Mouse (Mus musculus) gastrocnemius, postnatal 25 days (tissue): ENCODE measurements around the gene Plk2. TPM values are rescaled to one million over a fixed set of nuclear protein-coding genes. Genes with fewer than 3 reads are reported as not detected.
"Not testable (repeated sequence)": the region's sequence is repeated elsewhere in the genome, so short reads cannot be mapped to it uniquely, and the experiment has no call there.

Experiments
- DNase-seq: peaks from one replicate; pipeline ENCODE4 v3.0.0; 2022
- total RNA-seq, 2 experiments: library from RNA; stranded (reverse); gene quantifications; 1 replicate in 1 of 2; 2 replicates in 1 of 2; pipeline ENCODE4 v1.2.3; 2021

Plk2 gene
- total RNA-seq, 2 experiments from 2014 or later: 8.0 to 9.5 TPM

- DNase-seq: not testable (repeated sequence)
Measured at GRCm38 (mm10) chr13:110404686-110405085, 9.8 kb downstream of the Plk2 start.

GRCm38 (mm10) chr13:110406152-110406551 lies 11.3 kb downstream of the Plk2 start:
- peak; percentile 42 for DNase-seq

GRCm38 (mm10) chr13:110412572-110413209 lies 17.8 kb downstream of the Plk2 start:
- DNase-seq: no peak

GRCm38 (mm10) chr13:110418656-110419055 lies 23.8 kb downstream of the Plk2 start:
- no peak for DNase-seq

- DNase-seq: no peak
Measured at GRCm38 (mm10) chr13:110419640-110420039, 24.8 kb downstream of the Plk2 start.

- no peak for DNase-seq
Measured at GRCm38 (mm10) chr13:110422434-110422833, 27.6 kb downstream of the Plk2 start.

- no peak for DNase-seq
Measured at GRCm38 (mm10) chr13:110425512-110426222, 30.8 kb downstream of the Plk2 start.

- no peak for DNase-seq
Measured at GRCm38 (mm10) chr13:110431388-110431787, 36.5 kb downstream of the Plk2 start.

- DNase-seq: no peak
Measured at GRCm38 (mm10) chr13:110432062-110432566, 37.3 kb downstream of the Plk2 start.

- DNase-seq: no peak
Measured at GRCm38 (mm10) chr13:110432613-110433012, 37.8 kb downstream of the Plk2 start.

GRCm38 (mm10) chr13:110436692-110437091 lies 41.8 kb downstream of the Plk2 start:
- DNase-seq: no peak

- DNase-seq: no peak
Measured at GRCm38 (mm10) chr13:110438624-110439023, 43.8 kb downstream of the Plk2 start.

GRCm38 (mm10) chr13:110444335-110444734 lies 49.5 kb downstream of the Plk2 start:
- no peak for DNase-seq

GRCm38 (mm10) chr13:110444894-110445293 lies 50.0 kb downstream of the Plk2 start:
- DNase-seq: no peak

- no peak for DNase-seq
Measured at GRCm38 (mm10) chr13:110446434-110446833, 51.6 kb downstream of the Plk2 start.

GRCm38 (mm10) chr13:110450056-110450455 lies 55.2 kb downstream of the Plk2 start:
- DNase-seq: no peak

Other genes with a start within 250 kb of the Plk2 start
- gene Rab3c, start 114.0 kb upstream of the Plk2 start, total RNA-seq: not detected
- not detected for gene Gapt, start 37.8 kb upstream of the Plk2 start, total RNA-seq